Mouse (Mus musculus): ENCODE results near the gene Dclk3.

Dclk3 gene

GRCm38 (mm10) chr9:111438904-111439835, at the start of gene Dclk3:
TSS of gene Dclk3 (plus strand) at chr9:111439081.
- peak; percentile 63 for DNase-seq

GRCm38 (mm10) chr9:111390016-111390415, 48.9 kb upstream of the Dclk3 start:
- DNase-seq, result peak; percentile 30

- no peak for DNase-seq
Observed at GRCm38 (mm10) chr9:111391036-111391435, 47.8 kb upstream of the Dclk3 start.

- DNase-seq, result no peak
Observed at GRCm38 (mm10) chr9:111391926-111392442, 46.9 kb upstream of the Dclk3 start.

- no peak for DNase-seq
Observed at GRCm38 (mm10) chr9:111395265-111395664, 43.6 kb upstream of the Dclk3 start.

GRCm38 (mm10) chr9:111398059-111398458, 40.8 kb upstream of the Dclk3 start:
- no peak for DNase-seq

GRCm38 (mm10) chr9:111400089-111400488, 38.8 kb upstream of the Dclk3 start:
- no peak for DNase-seq

- no peak for DNase-seq
Observed at GRCm38 (mm10) chr9:111403159-111403558, 35.7 kb upstream of the Dclk3 start.

GRCm38 (mm10) chr9:111404346-111405079, 34.4 kb upstream of the Dclk3 start:
- no peak for DNase-seq

GRCm38 (mm10) chr9:111405080-111405428, 33.8 kb upstream of the Dclk3 start:
- no peak for DNase-seq

- DNase-seq, result no peak
Observed at GRCm38 (mm10) chr9:111408012-111408411, 30.9 kb upstream of the Dclk3 start.

- no peak for DNase-seq
Observed at GRCm38 (mm10) chr9:111408427-111408826, 30.5 kb upstream of the Dclk3 start.

- peak; percentile 51 for DNase-seq
Observed at GRCm38 (mm10) chr9:111412471-111413160, 26.3 kb upstream of the Dclk3 start.

- DNase-seq, result no peak
Observed at GRCm38 (mm10) chr9:111421862-111422261, 17.0 kb upstream of the Dclk3 start.

- DNase-seq, result no peak
Observed at GRCm38 (mm10) chr9:111422567-111422966, 16.3 kb upstream of the Dclk3 start.

- no peak for DNase-seq
Observed at GRCm38 (mm10) chr9:111425113-111425512, 13.8 kb upstream of the Dclk3 start.

GRCm38 (mm10) chr9:111425952-111426351, 12.9 kb upstream of the Dclk3 start:
- no peak for DNase-seq

- DNase-seq, result no peak
Observed at GRCm38 (mm10) chr9:111427891-111428555, 10.9 kb upstream of the Dclk3 start.

- no peak for DNase-seq
Observed at GRCm38 (mm10) chr9:111428698-111429362, 10.1 kb upstream of the Dclk3 start.

- no peak for DNase-seq
Observed at GRCm38 (mm10) chr9:111429363-111429750, 9.5 kb upstream of the Dclk3 start.

- DNase-seq, result no peak
Observed at GRCm38 (mm10) chr9:111435429-111435828, 3.5 kb upstream of the Dclk3 start.

GRCm38 (mm10) chr9:111439836-111440201, 938 bp downstream of the Dclk3 start:
- DNase-seq, result no peak

Measured in retina, postnatal 1 day (tissue).